Mouse (Mus musculus): ENCODE measurements at regions not wholly inside any gene's neighbourhood (a gene's known extent, or its start where the extent isn't known, plus 50 kb on each side); places are given as distances from the start of the nearest gene placed in this dataset.

DNA sequence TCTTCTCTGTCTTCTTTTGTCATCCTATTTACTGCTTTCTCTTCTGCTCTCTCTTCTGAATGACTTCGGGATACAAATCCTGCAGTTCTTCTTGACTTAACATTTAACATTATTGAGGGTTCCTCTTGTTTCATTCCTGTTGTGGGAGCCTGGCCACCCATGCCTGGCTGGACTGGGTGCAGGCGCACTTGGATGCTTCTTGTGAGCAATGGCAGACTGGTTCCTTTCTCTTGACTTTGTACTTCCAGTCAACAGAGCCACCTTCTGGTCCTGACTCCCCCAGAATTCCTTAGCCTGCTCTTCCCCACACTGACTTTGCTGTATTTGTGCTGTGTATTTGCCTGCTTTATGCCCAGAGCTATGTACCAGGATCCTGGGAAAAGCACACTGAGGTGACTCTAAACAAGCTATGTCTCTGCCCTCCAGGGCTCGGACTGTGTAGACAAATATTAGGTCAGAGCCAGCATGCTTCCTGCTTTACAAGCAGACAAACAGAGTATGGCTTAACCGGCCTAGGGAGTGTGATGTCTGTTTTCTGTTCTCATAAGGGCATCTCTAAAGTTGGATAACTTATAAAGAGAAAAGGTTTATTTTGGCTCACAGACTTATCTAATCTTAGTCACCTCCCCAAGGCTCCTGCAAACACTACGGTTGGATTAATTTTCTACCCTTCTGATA, 133.5 kb upstream of the Stc2 start:
- Histone ChIP-seq H3K4me1 (ENCODE audit: control insufficient read depth, insufficient read depth, low read length) (no peaks in the 10 kb centered on the region), H3K4me3 (replicated peaks; ENCODE audit: extremely low read depth, low read depth, low read length) (no peak overlapping the region)
- TF ChIP-seq CTCF (IDR thresholded peaks at IDR 0.05; ENCODE audit: insufficient read depth, low read length) (no peak), POLR2A (IDR thresholded peaks at IDR 0.05; ENCODE audit: borderline replicate concordance, extremely low read depth, low read depth, low read length) (no peak)
- DNase-seq, result no peak
- 56% methylated on average over 5 of the region's 5 CpGs for WGBS

DNA sequence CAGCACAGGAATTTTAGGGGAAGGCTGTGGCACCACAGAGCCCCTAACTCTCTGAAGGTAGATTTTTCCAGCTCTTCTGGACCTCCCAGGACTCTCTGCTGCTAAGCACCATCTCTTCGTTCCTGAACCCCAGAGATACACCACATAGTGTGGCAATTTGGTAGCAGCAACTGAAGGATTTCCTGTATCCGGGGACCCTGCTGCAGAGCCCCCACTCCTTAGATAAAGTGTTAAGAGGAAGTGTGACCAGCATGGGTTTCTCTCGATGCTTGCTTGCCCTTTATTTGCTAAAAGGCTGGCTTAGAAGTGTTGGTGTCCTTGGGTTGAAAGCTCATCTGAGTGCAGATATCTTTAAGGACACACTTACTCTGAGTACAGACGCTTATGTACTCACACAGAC, 115.6 kb upstream of the Stc2 start:
- TF ChIP-seq CTCF (IDR thresholded peaks at IDR 0.05; ENCODE audit: insufficient read depth, low read length) (no peak), POLR2A (IDR thresholded peaks at IDR 0.05; ENCODE audit: borderline replicate concordance, extremely low read depth, low read depth, low read length) (no peak)
- Histone ChIP-seq H3K4me1 (ENCODE audit: control insufficient read depth, insufficient read depth, low read length) (no peaks in the 10 kb centered on the region), H3K4me3 (replicated peaks; ENCODE audit: extremely low read depth, low read depth, low read length) (no peak overlapping the region)
- no peak for DNase-seq
- 36% methylated on average over 4 of the region's 4 CpGs for WGBS

DNA sequence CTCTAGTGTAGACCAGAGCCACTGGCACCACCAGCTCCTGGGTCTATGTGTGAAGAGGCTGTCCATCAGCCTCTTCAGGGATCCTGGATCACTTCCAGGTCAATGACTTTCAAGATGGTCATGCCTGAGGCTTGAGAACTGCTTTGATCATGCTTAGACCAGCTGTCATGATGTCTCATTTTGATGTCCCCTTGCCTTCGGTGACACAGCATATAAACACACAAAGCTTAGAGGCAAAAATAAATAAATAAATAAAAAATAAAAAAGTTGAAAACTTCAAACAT, 111.1 kb upstream of the Stc2 start:
- TF ChIP-seq POLR2A (IDR thresholded peaks at IDR 0.05; ENCODE audit: borderline replicate concordance, extremely low read depth, low read depth, low read length), result no peak
- TF ChIP-seq CTCF (IDR thresholded peaks at IDR 0.05; ENCODE audit: insufficient read depth, low read length), result no peak
- WGBS, result 65% methylated on average over 1 of the region's 1 CpGs
- Histone ChIP-seq H3K4me1 (ENCODE audit: control insufficient read depth, insufficient read depth, low read length) (no peaks in the 10 kb centered on the region), H3K4me3 (replicated peaks; ENCODE audit: extremely low read depth, low read depth, low read length) (no peak overlapping the region)
- DNase-seq, result no peak

DNA sequence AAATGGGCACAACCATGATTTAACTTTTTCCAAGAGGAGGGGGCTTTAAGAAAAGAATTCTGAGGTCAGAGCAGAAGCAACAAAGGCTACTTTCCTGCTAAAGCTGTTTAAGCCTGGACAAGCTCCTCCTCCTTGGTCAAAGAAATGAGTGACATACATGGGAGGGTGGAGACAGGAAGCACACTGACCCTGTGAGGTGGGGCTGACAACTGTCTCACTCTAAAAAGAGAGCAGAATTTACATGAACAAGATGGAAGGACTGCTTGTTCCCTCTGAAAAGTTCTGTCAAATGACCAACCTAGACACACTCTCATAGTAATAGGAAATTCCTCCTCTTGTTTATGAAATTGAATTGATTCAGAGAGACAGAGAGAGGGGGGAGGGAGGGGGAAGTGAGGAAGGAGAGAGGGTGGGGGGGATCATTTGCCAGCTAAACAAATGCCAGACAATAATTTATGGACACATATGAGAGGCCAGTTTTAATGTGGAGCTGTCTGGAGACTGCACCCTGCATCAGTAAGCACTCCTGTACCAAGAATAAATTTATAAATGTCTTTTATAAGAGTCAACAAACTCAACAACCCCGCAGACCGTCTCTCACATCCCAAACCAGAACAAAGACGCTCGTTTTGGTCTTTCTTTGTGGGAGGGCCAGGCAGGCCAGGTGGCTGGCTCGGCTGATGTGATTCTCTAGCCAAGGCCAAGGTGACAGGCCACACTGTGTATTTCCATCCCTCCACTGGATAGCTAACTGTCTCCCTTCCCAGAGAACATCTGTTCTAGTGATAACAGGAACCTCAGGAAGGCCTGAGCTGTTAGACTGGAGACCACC, 110.6 kb upstream of the Stc2 start:
- TF ChIP-seq CTCF (IDR thresholded peaks at IDR 0.05; ENCODE audit: insufficient read depth, low read length), result no peak
- TF ChIP-seq POLR2A (IDR thresholded peaks at IDR 0.05; ENCODE audit: borderline replicate concordance, extremely low read depth, low read depth, low read length), result no peak
- Histone ChIP-seq H3K4me3 (replicated peaks; ENCODE audit: extremely low read depth, low read depth, low read length) (no peak overlapping the region), H3K4me1 (ENCODE audit: control insufficient read depth, insufficient read depth, low read length) (no peaks in the 10 kb centered on the region)
- 60% methylated on average over 5 of the region's 5 CpGs for WGBS
- no peak for DNase-seq

DNA sequence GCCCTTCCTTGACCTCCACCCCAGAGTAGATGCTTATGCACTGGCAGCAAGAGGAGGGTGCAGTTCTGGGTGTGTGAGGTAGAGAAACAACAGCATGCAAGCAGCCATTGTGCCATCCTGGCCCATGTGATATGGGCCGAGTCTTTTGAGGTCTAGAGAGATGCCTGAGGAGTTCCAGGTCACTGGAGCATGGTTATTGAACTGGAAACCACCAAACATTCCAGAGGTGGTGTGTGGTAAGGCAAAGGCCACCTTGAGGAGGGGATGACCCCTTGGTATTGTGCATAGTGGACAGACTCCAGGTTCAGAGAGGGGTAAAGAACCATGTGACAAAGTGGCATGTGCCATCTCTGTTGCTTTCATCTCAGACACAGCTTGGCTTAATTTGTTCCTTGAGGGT, 107.9 kb upstream of the Stc2 start:
- WGBS, result 79% methylated on average over 1 of the region's 1 CpGs
- no peak for DNase-seq
- TF ChIP-seq POLR2A (IDR thresholded peaks at IDR 0.05; ENCODE audit: borderline replicate concordance, extremely low read depth, low read depth, low read length) (no peak), CTCF (IDR thresholded peaks at IDR 0.05; ENCODE audit: insufficient read depth, low read length) (no peak)
- Histone ChIP-seq H3K4me3 (replicated peaks; ENCODE audit: extremely low read depth, low read depth, low read length) (no peak overlapping the region), H3K4me1 (ENCODE audit: control insufficient read depth, insufficient read depth, low read length) (no peaks in the 10 kb centered on the region)

DNA sequence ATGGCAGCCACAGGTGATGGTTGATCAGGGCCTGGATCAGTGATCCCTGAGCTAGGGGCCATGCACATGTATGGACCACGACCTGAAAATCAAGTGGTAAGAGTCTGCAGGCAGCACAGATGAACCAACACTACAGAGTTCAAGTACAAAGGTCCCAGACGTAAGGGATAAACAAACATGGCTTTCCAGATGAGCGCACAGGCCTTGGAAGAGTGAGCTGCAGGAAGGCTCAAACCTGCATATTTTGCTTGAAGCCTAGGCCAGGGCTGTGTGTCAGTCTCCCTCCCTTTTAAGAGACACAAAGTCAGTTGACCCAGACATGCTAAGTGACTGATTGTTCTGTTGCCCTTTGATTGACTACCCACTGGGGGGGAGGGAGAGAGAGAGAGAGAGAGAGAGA, 107.2 kb upstream of the Stc2 start:
- Histone ChIP-seq H3K4me3 (replicated peaks; ENCODE audit: extremely low read depth, low read depth, low read length) (no peak overlapping the region), H3K4me1 (ENCODE audit: control insufficient read depth, insufficient read depth, low read length) (no peaks in the 10 kb centered on the region)
- DNase-seq, result no peak
- no peak for TF ChIP-seq POLR2A (IDR thresholded peaks at IDR 0.05; ENCODE audit: borderline replicate concordance, extremely low read depth, low read depth, low read length)
- TF ChIP-seq CTCF (IDR thresholded peaks at IDR 0.05; ENCODE audit: insufficient read depth, low read length), result no peak
- 58% methylated on average over 3 of the region's 3 CpGs for WGBS

DNA sequence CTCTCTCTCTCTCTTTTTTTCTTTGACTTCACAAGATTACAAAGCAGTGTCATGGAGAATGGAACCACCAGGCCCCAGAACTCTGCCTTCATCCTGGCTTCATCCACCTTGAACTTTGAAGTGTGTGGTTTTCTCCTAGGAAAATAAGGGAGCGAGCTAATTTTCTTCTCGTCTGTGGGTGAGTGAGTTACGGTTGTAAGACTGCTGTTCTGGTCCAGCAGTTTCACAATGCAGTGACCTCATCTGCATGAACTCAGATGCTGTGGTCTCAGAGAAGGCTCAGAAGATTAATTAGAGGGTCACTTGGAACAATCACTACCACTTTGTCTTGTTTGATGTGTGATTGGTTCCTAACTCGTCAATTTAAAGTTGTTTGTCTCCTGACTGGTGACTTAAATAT, 103.1 kb upstream of the Stc2 start:
- TF ChIP-seq POLR2A (IDR thresholded peaks at IDR 0.05; ENCODE audit: borderline replicate concordance, extremely low read depth, low read depth, low read length) (no peak), CTCF (IDR thresholded peaks at IDR 0.05; ENCODE audit: insufficient read depth, low read length) (no peak)
- no peak overlapping the region for H3K4me3 ChIP-seq (replicated peaks; ENCODE audit: extremely low read depth, low read depth, low read length)
- WGBS, result 55% methylated on average over 4 of the region's 4 CpGs
- H3K4me1 ChIP-seq (ENCODE audit: control insufficient read depth, insufficient read depth, low read length), result no peaks in the 10 kb centered on the region
- no peak for DNase-seq

DNA sequence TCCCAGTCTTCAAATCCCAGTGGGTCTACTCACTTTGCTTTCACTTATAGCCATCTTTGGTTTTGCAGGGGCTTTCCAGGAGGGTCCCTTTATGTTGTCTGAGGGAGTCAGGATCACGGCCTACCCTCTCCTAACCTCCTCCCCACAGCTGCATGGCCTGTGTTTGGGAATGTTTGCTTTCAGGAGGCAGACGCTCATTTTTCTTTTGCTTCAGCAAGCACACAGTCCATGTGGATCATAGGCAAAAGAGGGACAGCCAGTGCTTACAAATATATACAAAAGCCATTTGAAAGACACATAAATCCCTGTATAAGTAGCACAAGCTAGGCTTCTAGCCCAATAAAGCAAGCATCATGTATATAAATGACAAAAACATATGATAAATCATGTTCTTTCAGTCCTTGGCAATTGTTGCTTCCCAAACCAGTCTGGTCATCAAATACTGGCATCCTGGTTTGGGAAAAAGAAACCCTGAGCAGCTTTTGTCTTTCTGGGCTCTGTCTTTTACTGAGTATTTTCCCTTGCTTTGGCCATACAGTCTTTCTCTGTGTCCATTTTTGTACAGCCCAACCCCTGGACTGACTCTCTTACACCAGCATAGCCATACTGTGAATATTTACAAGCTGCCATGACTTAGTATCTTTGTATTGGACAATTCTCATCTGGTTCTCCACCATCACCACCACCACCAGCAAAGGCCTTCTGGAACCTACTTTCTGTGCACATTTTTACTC, 101.0 kb upstream of the Stc2 start:
- no peak for TF ChIP-seq POLR2A (IDR thresholded peaks at IDR 0.05; ENCODE audit: borderline replicate concordance, extremely low read depth, low read depth, low read length)
- TF ChIP-seq CTCF (IDR thresholded peaks at IDR 0.05; ENCODE audit: insufficient read depth, low read length), result no peak
- Histone ChIP-seq H3K4me1 (ENCODE audit: control insufficient read depth, insufficient read depth, low read length) (no peaks in the 10 kb centered on the region), H3K4me3 (replicated peaks; ENCODE audit: extremely low read depth, low read depth, low read length) (no peak overlapping the region)
- 59% methylated on average over 2 of the region's 2 CpGs for WGBS
- DNase-seq, result no peak

DNA sequence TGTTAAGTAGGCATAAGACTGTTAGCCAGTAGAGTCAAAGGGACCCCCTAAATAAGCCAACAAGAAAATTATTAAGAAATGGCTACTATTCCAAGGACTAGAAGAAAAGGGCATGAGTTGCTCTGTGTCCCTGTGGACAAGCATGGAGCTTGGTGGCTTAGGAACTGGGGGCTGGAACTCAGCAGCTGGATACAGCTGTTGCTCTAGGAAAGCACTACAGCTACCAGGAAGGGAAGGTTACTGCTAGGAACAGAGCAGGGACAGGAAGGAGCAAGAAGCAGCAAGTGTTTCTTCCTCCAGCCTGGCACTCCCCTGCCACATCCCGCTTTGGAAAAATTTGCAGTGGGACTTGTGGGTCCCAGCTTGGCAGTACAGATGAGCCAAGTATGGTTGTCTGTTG, 95.0 kb upstream of the Stc2 start:
- TF ChIP-seq CTCF (IDR thresholded peaks at IDR 0.05; ENCODE audit: insufficient read depth, low read length) (no peak), POLR2A (IDR thresholded peaks at IDR 0.05; ENCODE audit: borderline replicate concordance, extremely low read depth, low read depth, low read length) (no peak)
- no peak for DNase-seq
- 74% methylated on average over 1 of the region's 1 CpGs for WGBS
- no peak overlapping the region for H3K4me3 ChIP-seq (replicated peaks; ENCODE audit: extremely low read depth, low read depth, low read length)
- H3K4me1 ChIP-seq (ENCODE audit: control insufficient read depth, insufficient read depth, low read length), result no peaks in the 10 kb centered on the region
